Mouse (Mus musculus) heart, embryonic 10.5 days (tissue): Measurements from ENCODE around the gene Hspb2. TPM values are rescaled to one million over a fixed set of nuclear protein-coding genes. Genes with fewer than 3 reads are reported as not detected.
A peak's percentile ranks its signal among the peaks of the same experiment; 100 is the strongest.

Source experiments
- DNase-seq: peaks from one replicate; pipeline ENCODE4 v3.0.0-alpha.2; 2017; ENCODE audit warnings: low spot score
- H3K27ac ChIP-seq: fragments of 300-500 bp; sonication (generic); 2 replicates; pipeline ENCODE4 v1.5.1; 2016; ENCODE audit warnings: mild to moderate bottlenecking
- H3K27me3 ChIP-seq: fragments of 300-500 bp; sonication (generic); 2 replicates; pipeline ENCODE4 v1.6.1; 2016; ENCODE audit warnings: mild to moderate bottlenecking; ENCODE audit not compliant: poor library complexity, insufficient read depth, severe bottlenecking
- H3K36me3 ChIP-seq: fragments of 300-500 bp; sonication (generic); 2 replicates; pipeline ENCODE4 v1.6.1; 2016; ENCODE audit warnings: mild to moderate bottlenecking, moderate library complexity
- H3K4me1 ChIP-seq: fragments of 300-500 bp; sonication (generic); 2 replicates; pipeline ENCODE4 v1.6.1; 2016; ENCODE audit warnings: mild to moderate bottlenecking
- H3K4me3 ChIP-seq: fragments of 300-500 bp; sonication (generic); 2 replicates; pipeline ENCODE4 v1.5.1; 2016; ENCODE audit warnings: mild to moderate bottlenecking, moderate library complexity
- H3K9me3 ChIP-seq: fragments of 300-500 bp; sonication (generic); 2 replicates; pipeline ENCODE4 v1.6.1; 2016; ENCODE audit warnings: mild to moderate bottlenecking, moderate library complexity
- WGBS: fragments of 180-500 bp; shearing (Covaris S2); methylation state at CpG from one replicate; pipeline ENCODE4 v1.1.7; 2016; 5-methylcytosine and 5-hydroxymethylcytosine counted together
- polyA plus RNA-seq: library from polyadenylated mRNA; unstranded; fragments of >200 nt; fragmentation: Nextera tagmentation; extraction: Ambion mirVana; gene quantifications from 2 replicates; pipeline ENCODE4 v1.2.1, GENCODE M21; 2016

The Hspb2 gene
- polyA plus RNA-seq, 1 experiment from 2014 or later: 227 TPM

- peaks cover 56% of the 10 kb centered on the region for H3K4me1 ChIP-seq
- H3K27ac ChIP-seq: peak overlapping the region; percentile 44; the same call in 1 of the 2 replicates
- DNase-seq: no peak
- no peak overlapping the region for H3K4me3 ChIP-seq
- WGBS: 50% methylated on average over 7 of the region's 7 CpGs
- no peaks in the 10 kb centered on the region for H3K27me3 ChIP-seq
- no peaks in the 10 kb centered on the region for H3K9me3 ChIP-seq
- H3K36me3 ChIP-seq: no peaks in the 10 kb centered on the region
Observed at GRCm38 (mm10) chr9:50723406-50723805, 28.7 kb downstream of the Hspb2 start.

- Histone ChIP-seq H3K4me1 (peaks cover 46% of the 10 kb centered on the region), H3K27me3 (no peaks in the 10 kb centered on the region), H3K4me3 (no peak overlapping the region), H3K9me3 (no peaks in the 10 kb centered on the region), H3K36me3 (no peaks in the 10 kb centered on the region), H3K27ac (no peak overlapping the region)
- no peak for DNase-seq
- 32% methylated on average over 8 of the region's 8 CpGs for WGBS
Observed at GRCm38 (mm10) chr9:50722451-50722911, 29.7 kb downstream of the Hspb2 start.

- DNase-seq: no peak
- Histone ChIP-seq H3K4me1 (peaks cover 32% of the 10 kb centered on the region), H3K27ac (peak overlapping the region; percentile 11; the same call in 1 of the 2 replicates), H3K9me3 (no peaks in the 10 kb centered on the region), H3K36me3 (no peaks in the 10 kb centered on the region), H3K4me3 (no peak overlapping the region), H3K27me3 (no peaks in the 10 kb centered on the region)
- WGBS: 27% methylated on average over 12 of the region's 12 CpGs
Observed at GRCm38 (mm10) chr9:50721061-50721460, 31.1 kb downstream of the Hspb2 start.

GRCm38 (mm10) chr9:50718878-50719277 lies 33.3 kb downstream of the Hspb2 start:
- no peak overlapping the region for H3K27ac ChIP-seq
- no peak for DNase-seq
- H3K9me3 ChIP-seq: no peaks in the 10 kb centered on the region
- WGBS: 78% methylated on average over 4 of the region's 4 CpGs
- H3K36me3 ChIP-seq: no peaks in the 10 kb centered on the region
- H3K4me3 ChIP-seq: no peak overlapping the region
- H3K27me3 ChIP-seq: 0 out of 2 replicates have a peak, but pooled peaks cover 3% of the 10 kb centered on the region
- peaks cover 16% of the 10 kb centered on the region for H3K4me1 ChIP-seq

GRCm38 (mm10) chr9:50714188-50714587 lies 38.0 kb downstream of the Hspb2 start:
- WGBS: 50% methylated on average over 4 of the region's 4 CpGs

GRCm38 (mm10) chr9:50711337-50711736 lies 40.8 kb downstream of the Hspb2 start:
- H3K9me3 ChIP-seq: no peaks in the 10 kb centered on the region
- no peak for DNase-seq
- H3K27me3 ChIP-seq: 0 out of 2 replicates have a peak, but pooled peaks cover 3% of the 10 kb centered on the region
- 0 out of 2 replicates have a peak, but pooled peaks cover 2% of the 10 kb centered on the region for H3K36me3 ChIP-seq
- H3K4me3 ChIP-seq: no peak overlapping the region
- no peak overlapping the region for H3K27ac ChIP-seq
- no peaks in the 10 kb centered on the region for H3K4me1 ChIP-seq
- whole genome bisulfite sequencing: 91% methylated on average over 4 of the region's 4 CpGs

More at GRCm38 (mm10) chr9:50714188-50714587, 38.0 kb downstream of the Hspb2 start:
- H3K27me3 ChIP-seq: 0 out of 2 replicates have a peak, but pooled peaks cover 3% of the 10 kb centered on the region
- no peak overlapping the region for H3K27ac ChIP-seq
- H3K4me3 ChIP-seq: no peak overlapping the region
- no peak for DNase-seq
- H3K36me3 ChIP-seq: 0 out of 2 replicates have a peak, but pooled peaks cover 2% of the 10 kb centered on the region
- H3K4me1 ChIP-seq: no peaks in the 10 kb centered on the region
- H3K9me3 ChIP-seq: no peaks in the 10 kb centered on the region

- no peak overlapping the region for H3K27ac ChIP-seq
- no peaks in the 10 kb centered on the region for H3K27me3 ChIP-seq
- no peak overlapping the region for H3K4me3 ChIP-seq
- H3K9me3 ChIP-seq: no peaks in the 10 kb centered on the region
- peaks cover 3% of the 10 kb centered on the region; the same call in 1 of the 2 replicates for H3K4me1 ChIP-seq
- 19% methylated on average over 2 of the region's 2 CpGs for WGBS
- no peak for DNase-seq
- 0 out of 2 replicates have a peak, but pooled peaks cover 2% of the 10 kb centered on the region for H3K36me3 ChIP-seq
Observed at GRCm38 (mm10) chr9:50709108-50709507, 43.0 kb downstream of the Hspb2 start.

GRCm38 (mm10) chr9:50704907-50705306 lies 47.2 kb downstream of the Hspb2 start:
- no peak overlapping the region for H3K4me3 ChIP-seq
- DNase-seq: no peak
- peaks cover 13% of the 10 kb centered on the region; the same call in 1 of the 2 replicates for H3K27me3 ChIP-seq
- H3K4me1 ChIP-seq: peaks cover 10% of the 10 kb centered on the region; the same call in 1 of the 2 replicates
- WGBS: 65% methylated on average over 6 of the region's 6 CpGs
- H3K36me3 ChIP-seq: no peaks in the 10 kb centered on the region
- H3K27ac ChIP-seq: no peak overlapping the region
- H3K9me3 ChIP-seq: no peaks in the 10 kb centered on the region

Other genes starting within 250 kb of the Hspb2 start
- gene Pts, start 223.6 kb downstream of the Hspb2 start, polyA plus RNA-seq: 78.6 and 92.2 TPM in 2 replicates
- 2.4 and 2.5 TPM in 2 replicates for gene Il18, start 197.5 kb downstream of the Hspb2 start, polyA plus RNA-seq
- gene Bco2, start 197.2 kb downstream of the Hspb2 start, polyA plus RNA-seq: 0.21 TPM in 1 of 2 replicates, not detected in the other
- gene Tex12, start 191.0 kb downstream of the Hspb2 start, polyA plus RNA-seq: 0.25 TPM in 1 of 2 replicates, not detected in the other
- gene Sdhd, start 148.5 kb downstream of the Hspb2 start, polyA plus RNA-seq: 552 and 673 TPM in 2 replicates
- gene Timm8b, start 148.4 kb downstream of the Hspb2 start, polyA plus RNA-seq: 288 and 294 TPM in 2 replicates
- 3.4 and 5.3 TPM in 2 replicates for gene Pih1d2, start 135.0 kb downstream of the Hspb2 start, polyA plus RNA-seq
- gene Nkapd1, start 134.9 kb downstream of the Hspb2 start, polyA plus RNA-seq: 14.8 and 20.8 TPM in 2 replicates
- 105 and 151 TPM in 2 replicates for gene Dlat, start 92.6 kb downstream of the Hspb2 start, polyA plus RNA-seq
- gene Dixdc1, start 12.8 kb downstream of the Hspb2 start, polyA plus RNA-seq: 5.3 and 7.6 TPM in 2 replicates
- gene 2310030G06Rik, start 5.8 kb downstream of the Hspb2 start, polyA plus RNA-seq: 8.4 TPM in 2 replicates
- gene Cryab, start 1.0 kb downstream of the Hspb2 start, polyA plus RNA-seq: 483 and 791 TPM in 2 replicates
- 10.6 and 12.2 TPM in 2 replicates for gene Fdxacb1, start 15.9 kb upstream of the Hspb2 start, polyA plus RNA-seq
- 44.0 and 47.2 TPM in 2 replicates for gene Alg9, start 22.7 kb upstream of the Hspb2 start, polyA plus RNA-seq
- 17.4 and 21.6 TPM in 2 replicates for gene 1110032A03Rik, start 23.2 kb upstream of the Hspb2 start, polyA plus RNA-seq
- gene Ppp2r1b, start 92.9 kb upstream of the Hspb2 start, polyA plus RNA-seq: 95.8 and 99.3 TPM in 2 replicates